Mouse (Mus musculus): ENCODE results near the gene Gm11034. TPM values are rescaled to one million over a fixed set of nuclear protein-coding genes. Genes with fewer than 3 reads are reported as not detected.
A peak's percentile ranks its signal among the peaks of the same experiment; 100 is the strongest.

Gm11034 gene
- polyA plus RNA-seq, 1 experiment from 2014 or later = not detected

GRCm38 (mm10) chr8:72192065-72192464 lies 21.4 kb downstream of the Gm11034 start:
- no peaks in the 10 kb centered on the region for H3K4me1 ChIP-seq (replicated peaks; ENCODE audit: control insufficient read depth, insufficient read depth, low read length)
- H3K27me3 ChIP-seq (ENCODE audit: control insufficient read depth, insufficient read depth, low read length) = no peaks in the 10 kb centered on the region

GRCm38 (mm10) chr8:72190215-72190539 lies 23.3 kb downstream of the Gm11034 start:
- ATAC-seq (ENCODE audit: low FRiP score) (no peak), DNase-seq (ENCODE audit: low spot score) (no peak)
- Histone ChIP-seq H3K27ac (ENCODE audit: low read depth, low read length) (no peak overlapping the region), H3K36me3 (ENCODE audit: control insufficient read depth, insufficient read depth, low read length) (no peaks in the 10 kb centered on the region), H3K4me2 (replicated peaks; ENCODE audit: low read depth, low read length) (no peak overlapping the region), H3K4me3 (ENCODE audit: low read depth, low read length) (no peak overlapping the region), H3K4me1 (replicated peaks; ENCODE audit: control insufficient read depth, insufficient read depth, low read length) (no peaks in the 10 kb centered on the region), H3K27me3 (ENCODE audit: control insufficient read depth, insufficient read depth, low read length) (no peaks in the 10 kb centered on the region), H3K9ac (ENCODE audit: low read depth, low read length) (no peak overlapping the region), H3K9me3 (ENCODE audit: control insufficient read depth, low read length) (no peaks in the 10 kb centered on the region)
- WGBS = 94% methylated on average over 2 of the region's 2 CpGs

More at GRCm38 (mm10) chr8:72192065-72192464, 21.4 kb downstream of the Gm11034 start:
- H3K4me3 ChIP-seq (ENCODE audit: low read depth, low read length) = no peak overlapping the region
- no peaks in the 10 kb centered on the region for H3K9me3 ChIP-seq (ENCODE audit: control insufficient read depth, low read length)
- DNase-seq (ENCODE audit: low spot score) (no peak), ATAC-seq (ENCODE audit: low FRiP score) (no peak)
- no peaks in the 10 kb centered on the region for H3K36me3 ChIP-seq (ENCODE audit: control insufficient read depth, insufficient read depth, low read length)
- no peak overlapping the region for H3K9ac ChIP-seq (ENCODE audit: low read depth, low read length)
- no peak overlapping the region for H3K27ac ChIP-seq (ENCODE audit: low read depth, low read length)
- no peak overlapping the region for H3K4me2 ChIP-seq (replicated peaks; ENCODE audit: low read depth, low read length)

- Histone ChIP-seq H3K9me3 (ENCODE audit: control insufficient read depth, low read length) (no peaks in the 10 kb centered on the region), H3K4me1 (replicated peaks; ENCODE audit: control insufficient read depth, insufficient read depth, low read length) (no peaks in the 10 kb centered on the region), H3K9ac (ENCODE audit: low read depth, low read length) (no peak within 1 kb of the TSS), H3K27ac (ENCODE audit: low read depth, low read length) (no peak within 1 kb of the TSS), H3K4me2 (replicated peaks; ENCODE audit: low read depth, low read length) (no peak within 1 kb of the TSS), H3K4me3 (ENCODE audit: low read depth, low read length) (no peak within 1 kb of the TSS), H3K36me3 (ENCODE audit: control insufficient read depth, insufficient read depth, low read length) (no peaks in the 10 kb centered on the region), H3K27me3 (ENCODE audit: control insufficient read depth, insufficient read depth, low read length) (no peaks in the 10 kb centered on the region)
- DNase-seq (ENCODE audit: low spot score) (no peak), ATAC-seq (ENCODE audit: low FRiP score) (no peak)
- 75% methylated on average over 12 of the region's 12 CpGs for WGBS
These were observed 23.8 kb downstream of the Gm11034 start, which contains the start of gene Hsh2d for GRCm38 (mm10) chr8:72189417-72190214. Hsh2d (plus strand) TSS chr8:72189638.

GRCm38 (mm10) chr8:72187793-72188331 lies 25.6 kb downstream of the Gm11034 start:
- DNase-seq (ENCODE audit: low spot score) = no peak
- no peaks in the 10 kb centered on the region for H3K9me3 ChIP-seq (ENCODE audit: control insufficient read depth, low read length)
- H3K36me3 ChIP-seq (ENCODE audit: control insufficient read depth, insufficient read depth, low read length) = no peaks in the 10 kb centered on the region
- H3K4me3 ChIP-seq (ENCODE audit: low read depth, low read length) = no peak overlapping the region
- H3K4me2 ChIP-seq (replicated peaks; ENCODE audit: low read depth, low read length) = no peak overlapping the region
- ATAC-seq (ENCODE audit: low FRiP score) = no peak
- no peaks in the 10 kb centered on the region for H3K4me1 ChIP-seq (replicated peaks; ENCODE audit: control insufficient read depth, insufficient read depth, low read length)
- WGBS = 88% methylated on average over 2 of the region's 2 CpGs
- no peaks in the 10 kb centered on the region for H3K27me3 ChIP-seq (ENCODE audit: control insufficient read depth, insufficient read depth, low read length)
- no peak overlapping the region for H3K9ac ChIP-seq (ENCODE audit: low read depth, low read length)
- no peak overlapping the region for H3K27ac ChIP-seq (ENCODE audit: low read depth, low read length)

- H3K27ac ChIP-seq (ENCODE audit: low read depth, low read length) = no peak overlapping the region
- no peaks in the 10 kb centered on the region for H3K9me3 ChIP-seq (ENCODE audit: control insufficient read depth, low read length)
- H3K4me3 ChIP-seq (ENCODE audit: low read depth, low read length) = no peak overlapping the region
- ATAC-seq (ENCODE audit: low FRiP score) (no peak), DNase-seq (ENCODE audit: low spot score) (no peak)
- H3K27me3 ChIP-seq (ENCODE audit: control insufficient read depth, insufficient read depth, low read length) = no peaks in the 10 kb centered on the region
- H3K4me2 ChIP-seq (replicated peaks; ENCODE audit: low read depth, low read length) = no peak overlapping the region
- H3K4me1 ChIP-seq (replicated peaks; ENCODE audit: control insufficient read depth, insufficient read depth, low read length) = no peaks in the 10 kb centered on the region
- no peaks in the 10 kb centered on the region for H3K36me3 ChIP-seq (ENCODE audit: control insufficient read depth, insufficient read depth, low read length)
- H3K9ac ChIP-seq (ENCODE audit: low read depth, low read length) = no peak overlapping the region
- 85% methylated on average over 2 of the region's 2 CpGs for WGBS
These were observed 29.8 kb downstream of the Gm11034 start for GRCm38 (mm10) chr8:72183554-72184202.

- WGBS = 55% methylated on average over 5 of the region's 5 CpGs
- no peak overlapping the region for H3K9ac ChIP-seq (ENCODE audit: low read depth, low read length)
- H3K4me2 ChIP-seq (replicated peaks; ENCODE audit: low read depth, low read length) = no peak overlapping the region
- peak; percentile 69 for ATAC-seq (ENCODE audit: low FRiP score)
- H3K36me3 ChIP-seq (ENCODE audit: control insufficient read depth, insufficient read depth, low read length) = peaks cover 3% of the 10 kb centered on the region; the same call in 1 of the 2 replicates
- no peaks in the 10 kb centered on the region for H3K9me3 ChIP-seq (ENCODE audit: control insufficient read depth, low read length)
- no peaks in the 10 kb centered on the region for H3K27me3 ChIP-seq (ENCODE audit: control insufficient read depth, insufficient read depth, low read length)
- H3K27ac ChIP-seq (ENCODE audit: low read depth, low read length) = no peak overlapping the region
- peak; percentile 83 for DNase-seq (ENCODE audit: low spot score)
- no peaks in the 10 kb centered on the region for H3K4me1 ChIP-seq (replicated peaks; ENCODE audit: control insufficient read depth, insufficient read depth, low read length)
- no peak overlapping the region for H3K4me3 ChIP-seq (ENCODE audit: low read depth, low read length)
These were observed 36.0 kb downstream of the Gm11034 start for GRCm38 (mm10) chr8:72177346-72177925.

- H3K36me3 ChIP-seq (ENCODE audit: control insufficient read depth, insufficient read depth, low read length) = peaks cover 9% of the 10 kb centered on the region; the same call in 1 of the 2 replicates
- H3K4me3 ChIP-seq (ENCODE audit: low read depth, low read length) = no peak overlapping the region
- ATAC-seq (ENCODE audit: low FRiP score) (no peak), DNase-seq (ENCODE audit: low spot score) (no peak)
- no peak overlapping the region for H3K9ac ChIP-seq (ENCODE audit: low read depth, low read length)
- no peak overlapping the region for H3K4me2 ChIP-seq (replicated peaks; ENCODE audit: low read depth, low read length)
- H3K27me3 ChIP-seq (ENCODE audit: control insufficient read depth, insufficient read depth, low read length) = no peaks in the 10 kb centered on the region
- H3K4me1 ChIP-seq (replicated peaks; ENCODE audit: control insufficient read depth, insufficient read depth, low read length) = no peaks in the 10 kb centered on the region
- WGBS = 81% methylated on average over 3 of the region's 3 CpGs
- no peaks in the 10 kb centered on the region for H3K9me3 ChIP-seq (ENCODE audit: control insufficient read depth, low read length)
- no peak overlapping the region for H3K27ac ChIP-seq (ENCODE audit: low read depth, low read length)
These were observed 43.7 kb downstream of the Gm11034 start for GRCm38 (mm10) chr8:72169681-72170249.

GRCm38 (mm10) chr8:72169098-72169668 lies 44.3 kb downstream of the Gm11034 start:
- WGBS = 89% methylated on average over 3 of the region's 3 CpGs
- H3K27me3 ChIP-seq (ENCODE audit: control insufficient read depth, insufficient read depth, low read length) = no peaks in the 10 kb centered on the region
- H3K4me1 ChIP-seq (replicated peaks; ENCODE audit: control insufficient read depth, insufficient read depth, low read length) = no peaks in the 10 kb centered on the region
- DNase-seq (ENCODE audit: low spot score) (no peak), ATAC-seq (ENCODE audit: low FRiP score) (no peak)
- no peak overlapping the region for H3K27ac ChIP-seq (ENCODE audit: low read depth, low read length)
- no peak overlapping the region for H3K4me2 ChIP-seq (replicated peaks; ENCODE audit: low read depth, low read length)
- peaks cover 9% of the 10 kb centered on the region; the same call in 1 of the 2 replicates for H3K36me3 ChIP-seq (ENCODE audit: control insufficient read depth, insufficient read depth, low read length)
- H3K4me3 ChIP-seq (ENCODE audit: low read depth, low read length) = no peak overlapping the region
- H3K9ac ChIP-seq (ENCODE audit: low read depth, low read length) = no peak overlapping the region
- H3K9me3 ChIP-seq (ENCODE audit: control insufficient read depth, low read length) = no peaks in the 10 kb centered on the region
